Comparison of ENCODE assay signal across 22 mouse cellular contexts in the genomic region with DNA sequence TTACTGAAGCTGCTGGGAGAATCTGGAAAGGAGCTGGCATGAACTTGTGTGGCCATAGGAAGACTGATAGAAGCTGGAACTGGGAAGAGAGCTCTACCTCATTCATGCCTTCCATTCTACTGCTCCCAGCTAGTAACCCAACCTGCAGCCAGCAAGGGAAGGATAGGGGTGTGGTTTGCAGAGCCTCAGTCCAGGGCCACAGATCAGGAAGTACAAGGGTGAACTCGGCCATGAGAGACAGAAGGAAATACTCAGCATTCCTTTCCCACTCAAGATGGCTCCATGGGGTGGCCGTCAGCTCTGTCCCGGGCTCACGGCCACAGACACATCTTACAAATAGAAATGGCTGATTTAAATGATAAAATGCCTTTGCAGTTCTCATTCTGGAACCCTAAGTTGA. TPM values are rescaled to one million over a fixed set of nuclear protein-coding genes. Genes with fewer than 3 reads are reported as not detected.
DNase-seq lines count a peak whose midpoint lies in the region; ATAC-seq and TF ChIP-seq lines count a peak whose summit lies in the region.
"Had no signal": no experiment of that assay in that cellular context is flagged by ENCODE, and none has a peak within 500 bp of the region (broad histone marks: within the 10 kb centered on the region; RNA-seq: fewer than 3 reads in every experiment).

No protein-coding gene starts in this region.

- no peak for TF ChIP-seq EP300 in lung, postnatal 0 days (IDR thresholded peaks at IDR 0.05)

- H3K4me1 ChIP-seq in lung, postnatal 0 days (ENCODE audit: insufficient read depth, low read depth, low read length) = no peaks in the 10 kb centered on the region
- no peaks in the 10 kb centered on the region for H3K4me1 ChIP-seq in intestine, postnatal 0 days (replicated peaks; ENCODE audit: control insufficient read depth, insufficient read depth, low read length)
- H3K4me1 ChIP-seq: limb, embryonic 15.5 days; midbrain, embryonic 10.5 days; neural tube, embryonic 13.5 days had no signal

- H3K36me3 ChIP-seq in lung, postnatal 0 days (ENCODE audit: insufficient read depth, low read length) = no peaks in the 10 kb centered on the region
- 0 out of 2 replicates have a peak, but pooled peaks cover 4% of the 10 kb centered on the region for H3K36me3 ChIP-seq in intestine, postnatal 0 days (ENCODE audit: control insufficient read depth, insufficient read depth)

- intact Hi-C loops in left cerebral cortex, adult 2 months (cut with DNase I) = no loop called here

- no peak overlapping the region for H3K9ac ChIP-seq in lung, postnatal 0 days (replicated peaks; ENCODE audit: low read depth)
- no peak overlapping the region for H3K9ac ChIP-seq in intestine, postnatal 0 days (ENCODE audit: low read depth, low read length)
- H3K9ac ChIP-seq: embryonic facial prominence, embryonic 15.5 days; heart, embryonic 15.5 days; limb, embryonic 15.5 days; neural tube, embryonic 13.5 days had no signal

- H3K4me2 ChIP-seq in lung, postnatal 0 days (replicated peaks; ENCODE audit: low read depth, low read length) = no peak overlapping the region
- H3K4me2 ChIP-seq in intestine, postnatal 0 days (replicated peaks; ENCODE audit: low read depth) = no peak overlapping the region
- H3K4me2 ChIP-seq: embryonic facial prominence, embryonic 15.5 days; heart, embryonic 15.5 days; limb, embryonic 15.5 days; neural tube, embryonic 13.5 days had no signal

- TF ChIP-seq CTCF in lung, postnatal 0 days (IDR thresholded peaks at IDR 0.05) = no peak
- no peak for TF ChIP-seq CTCF in intestine, postnatal 0 days (IDR thresholded peaks at IDR 0.05; ENCODE audit: low read depth)
- no peak for TF ChIP-seq CTCF in left cerebral cortex, adult 2 months (IDR thresholded peaks at IDR 0.05)

- no peak overlapping the region for H3K27ac ChIP-seq in lung, postnatal 0 days (ENCODE audit: low read length)
- no peak overlapping the region for H3K27ac ChIP-seq in intestine, postnatal 0 days (ENCODE audit: low read depth, low read length)
- H3K27ac ChIP-seq in left cerebral cortex, adult 2 months = no peak overlapping the region
- H3K27ac ChIP-seq: embryonic facial prominence, embryonic 15.5 days; heart, adult 2 months; heart, embryonic 15.5 days; hindbrain, embryonic 10.5 days; limb, embryonic 15.5 days; midbrain, embryonic 10.5 days; neural tube, embryonic 13.5 days had no signal

- peak; percentile 23; the same call in 1 of the 2 replicates for ATAC-seq in lung, postnatal 0 days
- ATAC-seq in intestine, postnatal 0 days = peak; percentile 46; the same call in 1 of the 2 replicates
- ATAC-seq: activated CD4-positive, CD25-positive, alpha-beta regulatory T cell, adult 4 months had no signal

- WGBS in lung, postnatal 0 days = 27% methylated on average over 4 of the region's 4 CpGs
- WGBS in intestine, postnatal 0 days = 46% methylated on average over 4 of the region's 4 CpGs

- H3K27me3 ChIP-seq in lung, postnatal 0 days (replicated peaks; ENCODE audit: insufficient read depth, low read length) = no peaks in the 10 kb centered on the region
- H3K27me3 ChIP-seq in intestine, postnatal 0 days (replicated peaks; ENCODE audit: control insufficient read depth, insufficient read depth, low read length) = no peaks in the 10 kb centered on the region
- H3K27me3 ChIP-seq: embryonic facial prominence, embryonic 15.5 days; heart, embryonic 15.5 days; limb, embryonic 15.5 days; neural tube, embryonic 13.5 days had no signal

- no peaks in the 10 kb centered on the region for H3K9me3 ChIP-seq in lung, postnatal 0 days (ENCODE audit: low read length)
- H3K9me3 ChIP-seq in intestine, postnatal 0 days (ENCODE audit: control insufficient read depth) = no peaks in the 10 kb centered on the region
- H3K9me3 ChIP-seq: embryonic facial prominence, embryonic 15.5 days; heart, embryonic 15.5 days; hindbrain, embryonic 10.5 days; limb, embryonic 15.5 days; midbrain, embryonic 10.5 days; neural tube, embryonic 13.5 days had no signal

- no peak for DNase-seq in lung, postnatal 0 days (ENCODE audit: low spot score)
- no peak for DNase-seq in lung, postnatal 10 days
- peak; percentile 38 for DNase-seq in kidney, postnatal 10 days
- DNase-seq in yolk sac, embryonic 10.5 days (ENCODE audit: low spot score) = peak; percentile 47
- no peak for DNase-seq in adrenal gland, adult 8-10 months
- DNase-seq in left cerebral cortex, adult 2 months (ENCODE audit: extremely low spot score in 1 of 2, low spot score in 2 of 2) = no peak
- no peak for DNase-seq in frontal cortex, postnatal 25 days (ENCODE audit: low spot score in 2 of 2)
- DNase-seq: adrenal gland, postnatal 14 days; cerebellum, adult 9-11 months; gastrocnemius, postnatal 10 days; heart, adult 2 months; lung, postnatal 36 days; spleen, adult 18-20 months; thymus, postnatal 4 days had no signal

- H3K4me3 ChIP-seq in lung, postnatal 0 days (ENCODE audit: low read depth, low read length) = no peak overlapping the region
- no peak overlapping the region for H3K4me3 ChIP-seq in intestine, postnatal 0 days (ENCODE audit: low read depth, low read length)
- no peak overlapping the region for H3K4me3 ChIP-seq in left cerebral cortex, adult 2 months
- H3K4me3 ChIP-seq: embryonic facial prominence, embryonic 15.5 days; heart, adult 2 months; heart, embryonic 15.5 days; hindbrain, embryonic 10.5 days; limb, embryonic 15.5 days; midbrain, embryonic 10.5 days; neural tube, embryonic 13.5 days had no signal

RNA-seq across cellular contexts. Expression of a gene that starts 20.3 kb away (rescaled TPM):
- 11.1 and 14.2 TPM in 2 replicates for polyA plus RNA-seq in lung, postnatal 0 days (2015; fragmentation: Nextera tagmentation; extraction: Ambion mirVana)
- polyA plus RNA-seq in intestine, postnatal 0 days (2015; fragmentation: Nextera tagmentation; extraction: Ambion mirVana) = 11.7 and 12.1 TPM in 2 replicates
- total RNA-seq in adrenal gland, adult 8-10 months (2022) = 10 to 100 TPM; 41.5 to 55.0 (median 44.9) TPM
- 10 to 100 TPM; 38.1 to 45.8 TPM for total RNA-seq in left cerebral cortex, adult 2 months (2021)

RNA-seq across cellular contexts. Expression of a gene that starts 30.4 kb away (rescaled TPM):
- 0.46 and 1.1 TPM in 2 replicates for polyA plus RNA-seq in lung, postnatal 0 days (2015; fragmentation: Nextera tagmentation; extraction: Ambion mirVana)
- 2.5 and 3.4 TPM in 2 replicates for polyA plus RNA-seq in intestine, postnatal 0 days (2015; fragmentation: Nextera tagmentation; extraction: Ambion mirVana)
- total RNA-seq in adrenal gland, adult 8-10 months (2022) = 100 to 1,000 TPM in 2 of 4 experiments, 10 to 100 TPM in 2; 48.1 to 255 (median 118) TPM
- total RNA-seq in left cerebral cortex, adult 2 months (2021) = under 1 TPM; 0.96 to 0.97 TPM

Comparison
In these comparisons a context has a peak if more than half of its experiments do, and no peak if none do; other contexts are left out.
1. DNase-seq: peak in kidney, postnatal 10 days (single experiment) and yolk sac, embryonic 10.5 days (single experiment); none in lung, postnatal 0 days (single experiment), lung, postnatal 10 days (single experiment), adrenal gland, adult 8-10 months (single experiment), left cerebral cortex, adult 2 months (0 of 2) and frontal cortex, postnatal 25 days (0 of 2).
2. RNA of a gene that starts 30.4 kb away (total RNA-seq): 48.1 to 255 TPM in adrenal gland, adult 8-10 months; 0.96 to 0.97 TPM in left cerebral cortex, adult 2 months; every median in the first group is over 10 times any median in the second.